Mouse (Mus musculus): ENCODE results near the gene Sphk2.

GRCm38 (mm10) chr7:45702316-45702715 lies 15.5 kb downstream of the Sphk2 start:
- TF ChIP-seq CTCF (IDR thresholded peaks at IDR 0.05; ENCODE audit: borderline replicate concordance, control insufficient read depth, extremely low read depth, insufficient read depth, low read length, poor library complexity) (no peak), POLR2A (IDR thresholded peaks at IDR 0.05; ENCODE audit: control insufficient read depth, extremely low read depth, insufficient read depth, low read length, poor library complexity) (no peak)

Data from thymus, adult 2 months (tissue).